Mouse (Mus musculus): ENCODE results near the gene Gm43064.

GRCm38 (mm10) chr3:103780271-103780670, 29.1 kb upstream of the Gm43064 start:
- TF ChIP-seq HCFC1 (IDR thresholded peaks at IDR 0.05; ENCODE audit: borderline replicate concordance, insufficient read depth, low read length) (no peak), ZC3H11A (IDR thresholded peaks at IDR 0.05; ENCODE audit: borderline replicate concordance, low read depth, low read length) (no peak), ZNF384 (IDR thresholded peaks at IDR 0.05; ENCODE audit: low read depth, low read length) (no peak), MAFK (IDR thresholded peaks at IDR 0.05; ENCODE audit: insufficient read depth, low read depth, low read length) (no peak), CHD2 (IDR thresholded peaks at IDR 0.05; ENCODE audit: low read depth, low read length) (no peak)
